Mouse (Mus musculus) left cerebral cortex, adult 2 months (tissue): Measurements from ENCODE around the gene Fbxw8. TPM values are rescaled to one million over a fixed set of nuclear protein-coding genes. Genes with fewer than 3 reads are reported as not detected.

ENCODE experiments used
- DNase-seq, 2 experiments: peaks; one replicate each; pipeline ENCODE4 v3.0.0; 2021 to 2022; ENCODE audit warnings: low spot score in 2 of 2, mixed read lengths in 1 of 2; ENCODE audit errors: extremely low spot score in 1 of 2
- H3K27ac ChIP-seq: fragments of 200-600 bp; 2 replicates; pipeline ENCODE4 v1.8.1; 2022
- H3K4me3 ChIP-seq: fragments of 200-600 bp; 2 replicates; pipeline ENCODE4 v1.8.1; 2022
- CTCF ChIP-seq: fragments of 200-600 bp; IDR thresholded peaks from 2 replicates; pipeline ENCODE4 v1.8.1; 2022; ENCODE audit warnings: antibody characterized with exemption, mild to moderate bottlenecking, moderate library complexity
- intact Hi-C: fragments of 180-260 bp; cut with DNase I; formaldehyde crosslinking; loops from one replicate; pipeline ENCODE4 v1.15.1; 2025
- total RNA-seq, 2 experiments: library from RNA; stranded (reverse); gene quantifications; 2 replicates each; pipeline ENCODE4 v1.2.3; 2021

Fbxw8 gene
- total RNA-seq, 2 experiments from 2014 or later: 34.5 to 35.1 TPM

- no peak overlapping the region for H3K27ac ChIP-seq
- intact Hi-C loops: no loop called here
- TF ChIP-seq CTCF: no peak
- no peak for DNase-seq
- no peak overlapping the region for H3K4me3 ChIP-seq
These were observed 123.8 kb downstream of the Fbxw8 start for GRCm38 (mm10) chr5:118031508-118031907.

- Histone ChIP-seq H3K27ac (no peak overlapping the region), H3K4me3 (no peak overlapping the region)
- no peak for DNase-seq
- intact Hi-C loops: no loop called here
- no peak for TF ChIP-seq CTCF
These were observed 124.2 kb downstream of the Fbxw8 start for GRCm38 (mm10) chr5:118031059-118031458.

DNA sequence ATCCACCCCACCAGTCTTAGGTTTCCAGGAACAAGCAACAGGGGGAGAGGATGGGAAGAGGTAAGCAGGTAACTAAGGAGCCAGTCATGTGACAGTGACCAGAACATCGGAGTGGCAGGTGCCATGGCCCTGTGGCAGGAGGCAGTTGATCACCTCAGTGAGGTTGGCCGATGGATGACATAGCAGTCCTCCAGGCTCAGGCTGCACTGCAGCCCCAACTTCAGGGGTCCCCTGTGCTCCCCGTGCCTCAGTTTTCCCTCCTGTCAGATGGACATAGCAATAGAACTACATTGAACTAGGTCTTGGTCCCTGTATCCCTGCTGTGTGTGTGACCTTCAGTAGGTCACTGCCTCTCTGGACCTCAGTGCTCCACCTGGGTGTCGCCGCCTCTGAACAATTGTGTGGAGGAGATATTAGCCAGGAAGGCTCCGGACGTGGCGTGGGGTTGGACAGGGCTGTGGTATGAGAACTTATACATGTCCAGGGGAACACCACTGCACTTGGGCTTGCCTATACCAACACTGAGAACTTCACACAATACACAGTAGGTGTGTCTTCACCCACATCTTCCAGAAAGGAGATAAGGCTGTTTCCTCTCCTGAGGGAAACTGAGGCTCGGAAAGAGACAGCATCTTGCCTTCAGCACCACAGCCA, 125.1 kb downstream of the Fbxw8 start:
- H3K27ac ChIP-seq: peak overlapping the region; percentile 71
- peak overlapping the region; percentile 6; the same call in 1 of the 2 replicates for H3K4me3 ChIP-seq
- intact Hi-C loops: no loop called here
- no peak for TF ChIP-seq CTCF
- no peak for DNase-seq

DNA sequence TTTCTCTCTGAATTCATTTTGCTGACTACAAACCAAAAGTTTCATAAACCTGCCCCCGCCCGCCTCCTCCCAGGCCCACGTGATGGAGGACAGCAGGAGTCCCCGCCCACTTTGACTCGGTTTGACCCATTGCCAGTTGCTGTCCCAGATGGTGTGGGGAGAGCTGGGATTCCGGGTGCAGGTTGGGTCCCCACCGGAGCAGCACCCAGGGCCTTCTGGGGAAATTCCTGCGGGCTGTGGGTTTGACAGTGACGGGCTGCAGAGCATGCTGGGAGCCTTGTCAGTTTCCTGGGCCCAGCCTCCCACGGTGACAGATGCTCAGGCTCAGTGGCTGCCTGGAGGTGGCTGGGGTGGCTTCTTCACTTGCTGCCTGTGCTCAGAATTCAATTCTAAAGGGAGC, 125.8 kb downstream of the Fbxw8 start:
- H3K4me3 ChIP-seq: peak overlapping the region; percentile 60
- H3K27ac ChIP-seq: peak overlapping the region; percentile 74
- TF ChIP-seq CTCF: no peak
- DNase-seq: peak; percentile 80 to 81
- intact Hi-C loops: loop anchor here (5.0 kb wide), 1 partner anchor 38 kb away; no protein-coding TSS in a partner anchor

DNA sequence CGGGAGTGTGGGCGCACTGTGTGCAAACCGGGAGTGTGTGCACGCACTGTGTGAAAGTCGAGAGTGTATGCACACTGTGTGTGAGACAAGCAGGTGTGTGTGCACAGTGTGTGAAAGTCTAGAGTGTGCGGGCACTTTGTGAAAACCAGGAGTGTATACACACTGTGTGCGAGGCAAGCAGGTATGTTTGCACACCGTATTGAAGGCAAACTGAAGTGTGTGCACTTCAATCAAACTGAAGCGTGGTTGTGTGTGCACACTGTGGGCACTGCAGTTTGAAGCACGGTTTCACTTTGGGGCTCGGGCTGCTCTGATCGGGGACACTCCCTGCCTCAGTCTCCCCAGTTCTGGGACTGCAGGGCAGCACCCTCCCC, 126.2 kb downstream of the Fbxw8 start:
- Histone ChIP-seq H3K4me3 (peak overlapping the region; percentile 60), H3K27ac (peak overlapping the region; percentile 74)
- TF ChIP-seq CTCF: no peak
- intact Hi-C loops: loop anchor here (5.0 kb wide), 1 partner anchor 38 kb away; no protein-coding TSS in a partner anchor
- DNase-seq: no peak

GRCm38 (mm10) chr5:118028191-118029034, 126.9 kb downstream of the Fbxw8 start:
- H3K4me3 ChIP-seq: peak overlapping the region; percentile 60
- no peak for DNase-seq
- peak overlapping the region; percentile 74 for H3K27ac ChIP-seq
- TF ChIP-seq CTCF: no peak
- intact Hi-C loops: loop anchor here (5.0 kb wide), 1 partner anchor 39 kb away; no protein-coding TSS in a partner anchor

DNA sequence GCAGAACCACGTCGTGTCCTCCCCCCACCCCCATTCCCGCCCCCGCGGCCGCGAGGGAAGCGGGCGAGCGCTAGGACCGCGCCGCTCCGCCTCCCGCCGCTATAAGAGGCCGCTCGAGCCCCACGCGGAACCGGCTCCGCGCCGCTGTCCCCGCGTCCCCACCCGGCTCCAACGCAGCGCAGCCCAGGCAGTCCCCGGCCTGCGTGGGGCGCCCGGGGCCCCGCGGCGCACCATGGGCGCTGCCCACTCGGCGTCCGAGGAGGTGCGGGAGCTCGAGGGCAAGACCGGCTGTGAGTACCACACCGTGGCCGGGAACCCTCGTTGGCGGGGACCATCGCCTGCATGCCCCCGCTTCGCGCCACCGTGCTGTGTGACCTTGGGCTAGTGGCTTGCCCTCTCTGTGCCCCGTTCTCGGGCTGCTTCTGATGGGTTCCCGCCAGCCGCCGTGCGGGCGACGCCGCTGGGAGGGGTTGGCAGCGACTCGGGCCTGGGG, 127.5 kb downstream of the Fbxw8 start, which contains the start of gene Tesc:
TSS of gene Tesc (plus strand) at position 46 of the 493 bp plus-strand sequence.
- Histone ChIP-seq H3K27ac (peak within 1 kb of the TSS; percentile 74), H3K4me3 (peak within 1 kb of the TSS; percentile 60)
- TF ChIP-seq CTCF: no peak
- intact Hi-C loops: loop anchor here (2.0 to 5.0 kb wide), 2 partner anchors 25 to 40 kb away; no protein-coding TSS in a partner anchor
- DNase-seq: no peak

GRCm38 (mm10) chr5:118027101-118027697, 128.1 kb downstream of the Fbxw8 start:
- no peak for DNase-seq
- Histone ChIP-seq H3K4me3 (peak overlapping the region; percentile 60), H3K27ac (no peak overlapping the region)
- TF ChIP-seq CTCF: no peak
- intact Hi-C loops: loop anchor here (2.0 to 5.0 kb wide), 2 partner anchors 24 to 40 kb away; no protein-coding TSS in a partner anchor

DNA sequence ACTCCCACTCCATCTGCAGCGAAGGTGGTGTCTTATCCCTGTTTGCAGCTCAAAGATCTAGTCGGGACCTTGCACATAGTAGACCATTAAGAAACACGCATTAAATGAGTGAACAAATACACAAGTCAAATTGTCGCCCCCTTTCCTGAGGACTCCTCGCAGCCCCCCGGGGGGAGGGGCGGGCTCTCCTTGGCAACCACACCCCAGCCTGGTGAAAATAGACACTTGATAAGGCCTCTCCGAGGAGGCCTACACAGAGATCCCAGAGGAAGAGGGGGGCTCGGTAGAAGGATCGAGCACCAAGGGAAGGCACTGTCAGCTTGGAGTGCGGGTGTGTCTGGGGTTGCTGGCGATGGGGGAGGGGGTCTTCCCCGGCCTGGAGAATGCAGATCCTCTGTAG, 128.9 kb downstream of the Fbxw8 start:
- Histone ChIP-seq H3K27ac (no peak overlapping the region), H3K4me3 (no peak overlapping the region)
- intact Hi-C loops: loop anchor here (2.0 to 5.0 kb wide), 2 partner anchors 24 to 41 kb away; no protein-coding TSS in a partner anchor
- no peak for DNase-seq
- TF ChIP-seq CTCF: no peak

DNA sequence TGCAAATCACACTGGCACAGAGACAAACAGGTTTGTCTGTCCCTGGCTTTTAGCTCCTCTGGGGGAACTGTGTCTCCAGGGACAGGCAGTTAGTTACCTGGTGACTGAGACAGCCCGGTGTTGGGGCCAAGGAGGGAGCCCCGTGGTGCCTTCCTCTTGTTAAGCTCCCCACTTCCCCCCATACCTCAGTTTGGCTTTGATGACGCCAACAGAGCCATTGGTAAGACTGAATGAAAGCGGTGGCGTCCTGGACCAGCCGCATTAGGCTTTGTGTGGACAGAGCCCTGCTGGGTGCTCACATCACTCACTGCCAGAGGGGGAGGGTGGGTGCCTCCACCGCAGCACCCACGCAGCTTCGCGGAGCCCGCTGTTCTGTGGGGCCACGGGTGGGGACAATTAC, 129.4 kb downstream of the Fbxw8 start:
- no peak overlapping the region for H3K27ac ChIP-seq
- intact Hi-C loops: loop anchor here (2.0 to 5.0 kb wide), 2 partner anchors 23 to 41 kb away; no protein-coding TSS in a partner anchor
- no peak for DNase-seq
- H3K4me3 ChIP-seq: no peak overlapping the region
- no peak for TF ChIP-seq CTCF

- H3K27ac ChIP-seq: no peak overlapping the region
- H3K4me3 ChIP-seq: no peak overlapping the region
- intact Hi-C loops: no loop called here
- DNase-seq: no peak
- no peak for TF ChIP-seq CTCF
These were observed 132.2 kb downstream of the Fbxw8 start for GRCm38 (mm10) chr5:118023053-118023452.
